Mouse (Mus musculus): ENCODE data around the gene Svopl. TPM values are rescaled to one million over a fixed set of nuclear protein-coding genes. Genes with fewer than 3 reads are reported as not detected.

Svopl gene
- 0.24 TPM for polyA plus RNA-seq (2017; shearing (Covaris generic))

DNA sequence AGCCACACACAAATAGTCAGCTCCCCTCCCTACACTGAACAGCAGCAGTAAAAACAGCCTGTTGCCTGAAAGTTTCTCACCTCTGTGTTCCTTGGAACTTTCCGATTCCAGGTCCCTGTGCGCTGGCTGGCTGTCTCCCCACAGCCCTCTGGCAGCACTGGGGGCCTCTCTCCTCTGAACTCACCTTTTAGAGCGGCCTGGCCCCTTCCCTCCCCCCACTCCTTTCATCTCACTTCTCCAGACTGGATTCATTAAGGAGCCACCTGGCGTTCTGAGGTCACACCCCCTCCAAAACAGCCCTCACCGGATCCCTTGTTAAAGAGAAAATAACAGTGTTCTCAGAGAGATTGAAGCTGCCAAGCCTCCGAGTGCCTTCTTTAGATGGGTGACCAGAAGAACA, at the start of gene Svopl:
TSS of gene Svopl (minus strand) at position 159 of the 400 bp plus-strand sequence.

Other genes with a start within 250 kb of the Svopl start
- 6.6 TPM for gene Trim24, start 176.2 kb downstream of the Svopl start, polyA plus RNA-seq (2017; shearing (Covaris generic))
- gene Tmem213, start 62.3 kb upstream of the Svopl start, polyA plus RNA-seq (2017; shearing (Covaris generic)): not detected
- not detected for gene Atp6v0a4, start 77.6 kb upstream of the Svopl start, polyA plus RNA-seq (2017; shearing (Covaris generic))
- 0.12 TPM for gene D630045J12Rik, start 207.0 kb upstream of the Svopl start, polyA plus RNA-seq (2017; shearing (Covaris generic))

Measured in CD4-positive, CD25-positive, alpha-beta regulatory T cell, adult 9 weeks (primary cell).